Mouse (Mus musculus): ENCODE measurements around the gene Fabp1. TPM values are rescaled to one million over a fixed set of nuclear protein-coding genes. Genes with fewer than 3 reads are reported as not detected.

Fabp1 gene
- total and polyA plus RNA-seq, 2 experiments from 2014 or later, result not detected

- H3K9me3 ChIP-seq (ENCODE audit: low read length), result no peaks in the 10 kb centered on the region
- H3K4me2 ChIP-seq (ENCODE audit: low read depth, low read length, poor library complexity, severe bottlenecking), result no peak overlapping the region
- H3K4me1 ChIP-seq (ENCODE audit: insufficient read depth, low read length), result no peaks in the 10 kb centered on the region
- no peak overlapping the region for H3K27ac ChIP-seq (ENCODE audit: low read depth, low read length)
- DNase-seq (ENCODE audit: low spot score) (no peak), ATAC-seq (ENCODE audit: low FRiP score) (no peak)
- no peak for TF ChIP-seq CTCF (IDR thresholded peaks at IDR 0.05)
- WGBS, result 75% methylated on average over 3 of the region's 3 CpGs
- no peaks in the 10 kb centered on the region for H3K27me3 ChIP-seq (ENCODE audit: insufficient read depth, low read length)
- no peak overlapping the region for H3K4me3 ChIP-seq (ENCODE audit: low read depth, low read length)
- H3K36me3 ChIP-seq (ENCODE audit: insufficient read depth, low read length), result no peaks in the 10 kb centered on the region
- no peak overlapping the region for H3K9ac ChIP-seq (replicated peaks; ENCODE audit: low read length, poor library complexity, severe bottlenecking)
Measured at GRCm38 (mm10) chr6:71249615-71250014, 50.0 kb downstream of the Fabp1 start.

GRCm38 (mm10) chr6:71250951-71251350, 51.3 kb downstream of the Fabp1 start:
- Histone ChIP-seq H3K27ac (ENCODE audit: low read depth, low read length) (no peak overlapping the region), H3K4me2 (ENCODE audit: low read depth, low read length, poor library complexity, severe bottlenecking) (no peak overlapping the region), H3K27me3 (ENCODE audit: insufficient read depth, low read length) (no peaks in the 10 kb centered on the region), H3K36me3 (ENCODE audit: insufficient read depth, low read length) (no peaks in the 10 kb centered on the region), H3K9ac (replicated peaks; ENCODE audit: low read length, poor library complexity, severe bottlenecking) (no peak overlapping the region), H3K4me3 (ENCODE audit: low read depth, low read length) (no peak overlapping the region), H3K4me1 (ENCODE audit: insufficient read depth, low read length) (no peaks in the 10 kb centered on the region), H3K9me3 (ENCODE audit: low read length) (no peaks in the 10 kb centered on the region)
- no peak for TF ChIP-seq CTCF (IDR thresholded peaks at IDR 0.05)
- 89% methylated on average over 8 of the region's 8 CpGs for WGBS
- ATAC-seq (ENCODE audit: low FRiP score), result no peak
- DNase-seq (ENCODE audit: low spot score), result no peak

- no peak for TF ChIP-seq CTCF (IDR thresholded peaks at IDR 0.05)
- no peak overlapping the region for H3K4me3 ChIP-seq (ENCODE audit: low read depth, low read length)
- no peak overlapping the region for H3K27ac ChIP-seq (ENCODE audit: low read depth, low read length)
- no peak overlapping the region for H3K9ac ChIP-seq (replicated peaks; ENCODE audit: low read length, poor library complexity, severe bottlenecking)
- H3K4me2 ChIP-seq (ENCODE audit: low read depth, low read length, poor library complexity, severe bottlenecking), result no peak overlapping the region
- no peaks in the 10 kb centered on the region for H3K27me3 ChIP-seq (ENCODE audit: insufficient read depth, low read length)
- no peaks in the 10 kb centered on the region for H3K9me3 ChIP-seq (ENCODE audit: low read length)
- ATAC-seq (ENCODE audit: low FRiP score) (no peak), DNase-seq (ENCODE audit: low spot score) (no peak)
- WGBS, result 92% methylated on average over 6 of the region's 6 CpGs
- no peaks in the 10 kb centered on the region for H3K4me1 ChIP-seq (ENCODE audit: insufficient read depth, low read length)
- no peaks in the 10 kb centered on the region for H3K36me3 ChIP-seq (ENCODE audit: insufficient read depth, low read length)
Measured at GRCm38 (mm10) chr6:71254456-71254855, 54.8 kb downstream of the Fabp1 start.

Other genes with a start within 250 kb of the Fabp1 start
- gene Foxi3, start 243.3 kb upstream of the Fabp1 start, total RNA-seq (2014; rRNA removed), result not detected in 2 replicates
- not detected in 2 replicates for gene Foxi3, start 243.3 kb upstream of the Fabp1 start, polyA plus RNA-seq (2015; fragmentation: Nextera tagmentation; extraction: Ambion mirVana)
- 3.7 and 7.3 TPM in 2 replicates for gene Thnsl2, start 55.4 kb upstream of the Fabp1 start, total RNA-seq (2014; rRNA removed)
- 4.9 and 5.4 TPM in 2 replicates for gene Thnsl2, start 55.4 kb upstream of the Fabp1 start, polyA plus RNA-seq (2015; fragmentation: Nextera tagmentation; extraction: Ambion mirVana)
- 11.9 and 13.9 TPM in 2 replicates for gene Krcc1, start 71.8 kb downstream of the Fabp1 start, total RNA-seq (2014; rRNA removed)
- 15.0 and 15.6 TPM in 2 replicates for gene Krcc1, start 71.8 kb downstream of the Fabp1 start, polyA plus RNA-seq (2015; fragmentation: Nextera tagmentation; extraction: Ambion mirVana)
- gene Smyd1, start 122.4 kb downstream of the Fabp1 start, total RNA-seq (2014; rRNA removed), result 1.3 and 1.9 TPM in 2 replicates
- 0.30 and 0.36 TPM in 2 replicates for gene Smyd1, start 122.4 kb downstream of the Fabp1 start, polyA plus RNA-seq (2015; fragmentation: Nextera tagmentation; extraction: Ambion mirVana)
- gene Cd8b1, start 123.0 kb downstream of the Fabp1 start, total RNA-seq (2014; rRNA removed), result not detected in 2 replicates
- not detected in 2 replicates for gene Cd8b1, start 123.0 kb downstream of the Fabp1 start, polyA plus RNA-seq (2015; fragmentation: Nextera tagmentation; extraction: Ambion mirVana)
- gene Cd8a, start 173.6 kb downstream of the Fabp1 start, total RNA-seq (2014; rRNA removed), result not detected in 2 replicates
- gene Cd8a, start 173.6 kb downstream of the Fabp1 start, polyA plus RNA-seq (2015; fragmentation: Nextera tagmentation; extraction: Ambion mirVana), result not detected in 2 replicates
- 41.8 and 54.7 TPM in 2 replicates for gene Rmnd5a, start 240.8 kb downstream of the Fabp1 start, total RNA-seq (2014; rRNA removed)
- gene Rmnd5a, start 240.8 kb downstream of the Fabp1 start, polyA plus RNA-seq (2015; fragmentation: Nextera tagmentation; extraction: Ambion mirVana), result 6.5 and 7.8 TPM in 2 replicates

All from midbrain, postnatal 0 days (tissue).